Mouse (Mus musculus): ENCODE data around the gene Cyp4a29.

GRCm38 (mm10) chr4:115236462-115237096 lies 5.3 kb upstream of the Cyp4a29 start:
- TF ChIP-seq POLR2A (IDR thresholded peaks at IDR 0.05; ENCODE audit: borderline replicate concordance, control insufficient read depth, low read depth, low read length) = no peak
- no peak for TF ChIP-seq CTCF (IDR thresholded peaks at IDR 0.05; ENCODE audit: control insufficient read depth, insufficient read depth, low read length)
